Mouse (Mus musculus) embryonic facial prominence, embryonic 11.5 days (tissue): ENCODE results near the gene Gm9745. TPM values are rescaled to one million over a fixed set of nuclear protein-coding genes. Genes with fewer than 3 reads are reported as not detected.
"Not testable (repeated sequence)": the region's sequence is repeated elsewhere in the genome, so short reads cannot be mapped to it uniquely, and the experiment has no call there.

Source experiments
- ATAC-seq: fragments of 200-750 bp; cut with Nextera tagmentation; replicated peaks from 2 replicates; pipeline ENCODE4 v1.8.0; 2017; ENCODE audit warnings: low read depth; ENCODE audit not compliant: insufficient number of reproducible peaks, low FRiP score, low TSS enrichment
- DNase-seq: peaks from one replicate; pipeline ENCODE4 v3.0.0-alpha.2; 2015; ENCODE audit warnings: low spot score
- H3K27ac ChIP-seq: fragments of 300-500 bp; sonication (generic); replicated peaks from 2 replicates; pipeline ENCODE4 v1.5.1; 2014; ENCODE audit warnings: mild to moderate bottlenecking, low read depth, low read length, control low read depth
- H3K27me3 ChIP-seq: fragments of 300-500 bp; sonication (generic); 2 replicates; pipeline ENCODE4 v1.6.1; 2014; ENCODE audit warnings: mild to moderate bottlenecking, low read length, moderate library complexity, mixed read lengths; ENCODE audit not compliant: control insufficient read depth, insufficient read depth
- H3K36me3 ChIP-seq: fragments of 300-500 bp; sonication (generic); replicated peaks from 2 replicates; pipeline ENCODE4 v1.6.1; 2014; ENCODE audit warnings: low read depth, mild to moderate bottlenecking, low read length, moderate library complexity, mixed read lengths; ENCODE audit not compliant: control insufficient read depth, insufficient read depth
- H3K4me1 ChIP-seq: fragments of 300-500 bp; sonication (generic); 2 replicates; pipeline ENCODE4 v1.6.1; 2014; ENCODE audit warnings: low read length, mixed read lengths; ENCODE audit not compliant: control insufficient read depth, insufficient read depth
- H3K4me2 ChIP-seq: fragments of 300-500 bp; sonication (generic); 2 replicates; pipeline ENCODE4 v1.6.1; 2014; ENCODE audit warnings: low read depth, mild to moderate bottlenecking, control low read depth, low read length, moderate library complexity
- H3K4me3 ChIP-seq: fragments of 300-500 bp; sonication (generic); 2 replicates; pipeline ENCODE4 v1.5.1; 2014; ENCODE audit warnings: low read depth, low read length, control low read depth
- H3K9ac ChIP-seq: fragments of 300-500 bp; sonication (generic); replicated peaks from 2 replicates; pipeline ENCODE4 v1.6.1; 2014; ENCODE audit warnings: mild to moderate bottlenecking, control low read depth, low read length
- H3K9me3 ChIP-seq: fragments of 300-500 bp; sonication (generic); replicated peaks from 2 replicates; pipeline ENCODE4 v1.6.1; 2016; ENCODE audit warnings: mild to moderate bottlenecking, low read length, inconsistent platforms, mixed read lengths; ENCODE audit not compliant: control insufficient read depth
- WGBS: fragments of 180-500 bp; shearing (Covaris S2); extraction: QIAGEN DNeasy Blood & Tissue Kit; methylation state at CpG from one replicate; pipeline ENCODE4 v1.1.7; 2014; 5-methylcytosine and 5-hydroxymethylcytosine counted together
- polyA plus RNA-seq: library from polyadenylated mRNA; unstranded; fragments of >200 nt; fragmentation: Nextera tagmentation; extraction: Ambion mirVana; gene quantifications from 2 replicates; pipeline ENCODE4 v1.2.1, GENCODE M21; 2014

Gene Gm9745
- polyA plus RNA-seq, 1 experiment from 2014 or later, result not detected

DNA sequence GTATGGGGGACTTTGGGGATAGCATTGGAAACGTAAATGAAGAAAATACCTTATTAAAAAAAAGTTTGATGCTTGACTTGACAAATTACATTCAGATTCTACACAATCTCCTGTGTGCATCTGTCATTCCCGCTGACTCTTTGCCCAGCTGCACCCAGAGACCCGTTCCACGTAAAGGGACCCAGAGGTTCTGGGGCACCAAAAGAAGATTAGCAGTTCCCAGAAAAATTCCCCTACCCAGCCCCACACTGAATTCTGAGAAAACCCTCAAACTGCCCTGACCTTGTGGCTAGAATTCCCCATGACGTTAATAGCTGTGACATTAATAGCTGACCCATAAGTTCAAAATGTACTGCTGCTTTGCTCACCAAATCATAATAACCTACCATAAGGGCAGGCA is 17.2 kb upstream of the Gm9745 start:
- Histone ChIP-seq H3K27ac (no peak overlapping the region), H3K9me3 (no peaks in the 10 kb centered on the region), H3K4me2 (no peak overlapping the region), H3K27me3 (no peaks in the 10 kb centered on the region), H3K4me1 (no peaks in the 10 kb centered on the region), H3K9ac (no peak overlapping the region), H3K36me3 (no peaks in the 10 kb centered on the region; the same call in none of the 2 replicates), H3K4me3 (no peak overlapping the region)
- ATAC-seq (no peak), DNase-seq (no peak)
- WGBS, result 94% methylated on average over 5 of the region's 5 CpGs

DNA sequence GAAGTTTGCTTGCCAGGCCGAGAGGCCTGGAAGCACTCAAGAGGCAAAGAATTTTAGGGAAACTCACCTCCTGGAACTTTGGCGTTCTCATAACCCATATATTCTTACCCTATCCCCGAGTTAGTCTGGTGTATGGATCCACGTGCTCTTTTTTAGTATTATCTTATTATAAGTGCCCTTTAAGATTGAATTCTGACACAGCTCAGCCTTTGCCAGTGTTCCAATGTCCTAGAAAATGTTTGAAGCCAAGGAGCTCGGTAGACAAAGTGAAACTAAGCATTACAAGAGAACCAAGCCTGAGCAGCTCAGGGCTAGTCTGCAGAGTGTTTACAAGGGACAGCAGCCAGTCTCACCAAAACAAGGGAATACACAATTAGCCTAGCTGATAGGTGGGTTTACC is 14.2 kb upstream of the Gm9745 start:
- not testable (repeated sequence) for H3K27me3 ChIP-seq, H3K4me2 ChIP-seq, H3K9me3 ChIP-seq, H3K4me3 ChIP-seq, DNase-seq, H3K36me3 ChIP-seq, H3K9ac ChIP-seq, H3K27ac ChIP-seq, H3K4me1 ChIP-seq, ATAC-seq
- 34% methylated on average over 5 of the region's 5 CpGs for WGBS

DNA sequence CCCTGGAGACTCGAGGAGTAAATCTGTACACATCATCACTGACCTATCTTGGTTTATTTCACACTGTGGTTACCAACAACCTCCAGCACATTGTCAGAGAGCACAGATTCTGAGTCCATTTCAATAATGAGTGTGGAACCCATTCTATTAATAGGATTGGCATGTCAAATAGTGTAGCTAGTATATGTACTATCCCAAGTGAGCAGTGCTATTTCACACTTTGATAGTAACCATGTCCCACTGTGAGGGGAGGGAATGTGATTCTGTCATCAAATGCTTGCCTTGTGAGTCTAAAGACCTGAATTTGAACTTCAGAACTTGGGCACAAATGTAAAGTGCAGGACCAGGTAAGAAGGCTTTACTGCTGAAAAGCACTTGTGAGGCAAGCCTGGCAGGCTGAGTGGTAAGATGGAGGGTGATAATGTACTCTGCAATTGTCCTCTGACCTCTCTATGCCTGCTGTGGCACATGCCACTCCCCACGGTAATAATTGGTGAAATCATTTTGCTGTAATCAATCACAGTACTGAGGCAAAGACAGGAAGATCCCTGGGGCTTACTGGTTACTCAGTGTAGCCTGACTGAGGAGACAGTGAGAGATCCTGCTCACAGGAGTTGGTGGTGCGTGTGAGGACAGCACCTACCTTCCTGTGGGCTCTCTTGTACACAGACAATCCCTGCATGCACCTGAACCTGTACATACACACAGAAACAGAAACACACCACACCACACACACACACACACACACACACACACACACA is 13.3 kb upstream of the Gm9745 start:
- not testable (repeated sequence) for H3K27ac ChIP-seq, DNase-seq, H3K27me3 ChIP-seq, H3K9me3 ChIP-seq, H3K4me3 ChIP-seq, H3K9ac ChIP-seq, H3K4me2 ChIP-seq, ATAC-seq, H3K4me1 ChIP-seq, H3K36me3 ChIP-seq
- 56% methylated on average over 3 of the region's 3 CpGs for WGBS

DNA sequence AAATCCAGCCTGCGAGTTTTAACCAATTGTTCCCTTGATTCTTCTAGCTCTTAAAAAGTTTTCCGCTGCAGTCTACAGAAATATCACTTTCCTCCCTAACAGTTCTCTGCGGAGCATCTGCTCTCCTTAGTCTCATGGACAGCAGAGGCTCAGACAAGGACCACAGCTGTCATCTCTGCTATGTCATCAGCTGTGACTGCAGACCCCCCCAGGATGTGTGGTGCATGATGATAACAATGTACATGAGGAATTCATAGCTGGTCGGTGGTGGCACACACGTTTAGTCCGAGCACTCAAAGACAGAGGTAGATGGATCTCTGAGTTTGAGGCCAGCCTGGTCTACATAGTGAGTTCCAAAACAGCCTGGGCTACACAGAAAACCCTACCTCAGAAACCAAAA is 11.5 kb upstream of the Gm9745 start:
- not testable (repeated sequence) for H3K27ac ChIP-seq, H3K4me3 ChIP-seq, H3K4me1 ChIP-seq, H3K36me3 ChIP-seq, H3K9ac ChIP-seq, H3K9me3 ChIP-seq, ATAC-seq, DNase-seq, H3K4me2 ChIP-seq, H3K27me3 ChIP-seq
- 90% methylated on average over 4 of the region's 6 CpGs for WGBS

DNA sequence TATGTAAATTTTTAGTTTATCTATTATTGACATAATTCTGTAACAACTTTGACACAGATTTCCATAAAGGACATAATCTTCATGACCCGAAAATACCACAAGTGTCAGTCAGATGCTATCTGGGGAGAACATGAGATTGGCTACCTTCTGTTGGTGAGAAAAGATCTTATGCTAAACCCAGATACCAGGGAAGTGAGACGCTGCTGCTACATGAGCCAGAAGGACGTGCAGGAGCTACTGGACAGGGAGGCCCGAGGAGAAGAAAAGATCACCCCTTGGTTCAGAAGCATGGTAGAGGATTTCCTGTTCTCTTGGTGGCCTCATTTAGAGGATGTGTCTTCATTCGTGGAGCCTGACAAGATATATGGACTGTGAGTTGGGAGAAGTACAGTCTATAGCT is 11.0 kb upstream of the Gm9745 start:
- H3K4me2 ChIP-seq, H3K9ac ChIP-seq, H3K4me1 ChIP-seq, H3K27ac ChIP-seq, H3K27me3 ChIP-seq, H3K9me3 ChIP-seq, H3K36me3 ChIP-seq, ATAC-seq, H3K4me3 ChIP-seq, DNase-seq: not testable (repeated sequence)
- 88% methylated on average over 1 of the region's 5 CpGs for WGBS

DNA sequence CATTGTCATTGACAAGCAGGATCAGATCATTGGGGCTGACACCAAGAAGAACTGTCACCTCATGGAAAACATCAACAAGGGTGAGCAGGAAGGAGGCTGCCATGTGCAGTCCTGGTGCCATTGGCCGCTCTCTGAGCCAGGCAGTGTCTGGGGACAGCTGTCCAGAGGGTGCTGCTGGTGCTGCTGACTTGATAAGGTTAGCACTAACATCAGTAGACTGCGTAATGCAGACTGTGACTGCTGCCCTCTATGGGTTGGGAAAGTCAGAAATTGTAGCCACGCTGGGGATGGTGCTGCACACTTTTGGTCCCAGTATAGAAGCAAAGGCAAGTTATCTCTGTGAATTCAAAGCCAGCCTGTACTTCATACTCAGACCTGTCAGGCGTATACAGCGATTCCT is 8.8 kb upstream of the Gm9745 start:
- H3K9me3 ChIP-seq, ATAC-seq, H3K9ac ChIP-seq, H3K27ac ChIP-seq, H3K36me3 ChIP-seq, H3K27me3 ChIP-seq, H3K4me1 ChIP-seq, H3K4me3 ChIP-seq, DNase-seq, H3K4me2 ChIP-seq: not testable (repeated sequence)
- WGBS, result no CpG with 5 or more reads among the region's 5 CpGs

DNA sequence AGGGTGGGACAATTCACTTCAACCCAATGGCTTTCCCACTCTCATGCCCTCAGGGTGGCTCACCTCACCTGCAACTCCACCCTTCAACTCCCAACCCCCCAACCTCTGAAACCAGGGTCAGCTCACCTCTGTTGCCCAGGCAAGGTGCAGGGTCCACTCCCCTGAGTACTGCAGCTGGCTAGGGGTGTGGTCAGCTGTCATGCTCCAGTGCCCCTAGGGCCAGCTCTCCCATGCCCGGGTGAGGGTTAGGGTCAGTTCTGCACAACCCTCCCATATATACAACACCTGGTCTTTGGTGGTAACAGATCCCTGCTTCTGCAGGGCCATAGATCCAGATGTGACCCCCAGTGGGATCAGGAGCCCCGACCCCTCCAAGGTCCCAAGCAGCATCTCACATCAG is 7.1 kb upstream of the Gm9745 start:
- not testable (repeated sequence) for H3K27me3 ChIP-seq, H3K36me3 ChIP-seq, H3K9ac ChIP-seq, ATAC-seq, DNase-seq, H3K9me3 ChIP-seq, H3K27ac ChIP-seq, H3K4me1 ChIP-seq, H3K4me2 ChIP-seq, H3K4me3 ChIP-seq
- WGBS, result 100% methylated on average over 1 of the region's 2 CpGs

DNA sequence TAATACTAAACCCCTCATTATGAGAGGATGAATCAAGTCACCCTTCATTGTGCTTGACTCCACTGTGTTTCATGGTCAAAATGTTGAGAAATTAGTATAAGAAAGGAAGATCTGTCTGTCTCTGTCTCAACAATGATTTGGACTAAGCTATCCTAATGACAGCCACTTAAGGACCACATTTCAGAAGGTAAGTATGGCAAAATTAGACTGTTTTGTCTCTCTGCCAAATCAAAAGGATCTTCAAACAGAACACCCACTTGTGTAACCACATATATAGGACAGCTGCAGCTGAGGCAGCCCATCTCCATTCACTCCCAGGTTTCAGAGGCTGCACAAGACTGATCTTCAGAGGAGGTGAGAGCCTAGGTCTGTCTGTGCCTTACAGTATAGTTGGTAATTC is 4.5 kb upstream of the Gm9745 start, which contains the start of gene Idi2:
Gene Idi2, plus strand, starts transcription at position 301 of the 400 bp plus-strand sequence.
- not testable (repeated sequence) for H3K27ac ChIP-seq, H3K4me3 ChIP-seq, H3K27me3 ChIP-seq, DNase-seq, H3K4me1 ChIP-seq, H3K9me3 ChIP-seq, H3K36me3 ChIP-seq, ATAC-seq, H3K9ac ChIP-seq, H3K4me2 ChIP-seq
